Mouse (Mus musculus) spleen, adult 2 months (tissue): ENCODE results near the gene Eml2.

Experiments used
- CTCF ChIP-seq: fragments of 200-500 bp; IDR thresholded peaks from 2 replicates; pipeline ENCODE4 v1.5.1; 2011; ENCODE audit warnings: mild to moderate bottlenecking, inconsistent platforms; ENCODE audit not compliant: insufficient read depth, insufficient read length, insufficient replicate concordance; ENCODE audit errors: extremely low read depth
- POLR2A ChIP-seq: fragments of 200-500 bp; IDR thresholded peaks from 2 replicates; pipeline ENCODE4 v1.6.1; 2011; ENCODE audit warnings: low read depth, low read length, inconsistent platforms

DNA sequence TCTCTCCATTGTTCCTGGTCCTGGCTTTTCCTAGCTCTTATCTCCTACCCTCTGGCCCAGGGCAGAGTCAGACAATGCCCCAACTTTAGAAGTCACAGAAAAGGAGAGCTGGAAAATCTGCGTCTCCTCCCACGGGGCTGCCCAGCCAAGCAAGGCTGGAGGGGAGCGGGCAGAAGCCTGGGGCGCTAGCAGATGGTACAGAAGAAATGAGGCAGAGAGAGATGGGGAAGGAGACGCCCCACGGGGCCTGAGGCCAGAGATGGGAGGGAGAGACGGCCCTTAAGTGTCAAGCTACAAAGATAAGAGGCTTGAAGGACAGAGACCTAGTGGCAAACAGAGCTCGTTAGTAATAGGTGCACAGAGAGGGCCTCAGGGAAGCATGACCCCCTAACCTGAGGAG is 4.4 kb upstream of the Eml2 start:
- no peak for TF ChIP-seq CTCF
- no peak for TF ChIP-seq POLR2A
